9 mouse cellular contexts compared by ENCODE assay signal in the genomic region with DNA sequence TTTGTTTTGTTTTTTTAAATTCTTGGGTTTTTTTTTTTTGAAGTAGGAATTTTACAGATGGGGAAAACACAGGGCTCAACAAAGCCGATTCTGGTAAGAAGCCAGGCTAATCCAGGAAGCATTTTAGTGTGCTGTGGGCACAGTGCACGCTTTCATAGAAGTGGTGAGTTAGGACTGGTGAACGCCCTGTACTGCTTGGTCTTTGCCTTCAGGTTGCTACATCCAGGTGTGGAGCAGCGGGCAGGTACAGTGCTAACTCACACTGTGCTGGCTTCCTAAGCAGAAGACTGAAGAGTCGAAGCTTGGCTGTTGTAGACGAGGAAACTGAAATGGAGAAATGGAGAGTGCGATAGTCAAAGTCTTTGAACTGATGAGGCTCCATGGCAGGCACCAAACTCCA. TPM values are rescaled to one million over a fixed set of nuclear protein-coding genes. Genes with fewer than 3 reads are reported as not detected.
DNase-seq lines count a peak whose midpoint lies in the region; ATAC-seq and TF ChIP-seq lines count a peak whose summit lies in the region.
"Had no signal": no experiment of that assay in that cellular context is flagged by ENCODE, and none has a peak within 500 bp of the region (broad histone marks: within the 10 kb centered on the region; RNA-seq: fewer than 3 reads in every experiment).

No protein-coding gene starts in this region.

- H3K27ac ChIP-seq in kidney, adult 2 months (ENCODE audit: insufficient read depth, low read depth, low read length): no peak overlapping the region
- H3K27ac ChIP-seq in bone marrow macrophage, adult 2 months (ENCODE audit: insufficient read depth, low read depth, low read length): no peak overlapping the region
- no peak overlapping the region for H3K27ac ChIP-seq in hindbrain, embryonic 13.5 days
- H3K27ac ChIP-seq in midbrain, embryonic 12.5 days (replicated peaks): no peak overlapping the region
- no peak overlapping the region for H3K27ac ChIP-seq in thymus, adult 2 months (ENCODE audit: control insufficient read depth, insufficient read depth, low read length)

- H3K27me3 ChIP-seq in kidney, adult 2 months (replicated peaks; ENCODE audit: control insufficient read depth, insufficient read depth, low read length): no peaks in the 10 kb centered on the region
- no peaks in the 10 kb centered on the region for H3K27me3 ChIP-seq in hindbrain, embryonic 13.5 days
- H3K27me3 ChIP-seq in midbrain, embryonic 12.5 days: no peaks in the 10 kb centered on the region
- no peaks in the 10 kb centered on the region for H3K27me3 ChIP-seq in thymus, adult 2 months (ENCODE audit: control insufficient read depth, insufficient read depth, low read length)
- H3K27me3 ChIP-seq: Patski had no signal

- no peak for DNase-seq in kidney, adult 2 months
- DNase-seq in kidney, postnatal 4 days: no peak
- no peak for DNase-seq in spleen, adult 12 weeks (ENCODE audit: low spot score)
- DNase-seq in right cerebral cortex, postnatal 4 days: no peak
- no peak for DNase-seq in thymus, adult 2 months

- ATAC-seq in hindbrain, embryonic 13.5 days (ENCODE audit: low FRiP score): no peak
- ATAC-seq in midbrain, embryonic 12.5 days (ENCODE audit: low FRiP score, low read depth): no peak
- ATAC-seq: Patski had no signal

- H3K4me1 ChIP-seq in kidney, adult 2 months (ENCODE audit: control insufficient read depth, insufficient read depth, low read length): peaks cover 22% of the 10 kb centered on the region
- H3K4me1 ChIP-seq in bone marrow macrophage, adult 2 months (ENCODE audit: control insufficient read depth, insufficient read depth, low read length): peaks cover 17% of the 10 kb centered on the region
- H3K4me1 ChIP-seq in hindbrain, embryonic 13.5 days (replicated peaks): peaks cover 49% of the 10 kb centered on the region
- peaks cover 37% of the 10 kb centered on the region for H3K4me1 ChIP-seq in midbrain, embryonic 12.5 days
- peaks cover 11% of the 10 kb centered on the region for H3K4me1 ChIP-seq in thymus, adult 2 months (replicated peaks; ENCODE audit: control insufficient read depth, insufficient read depth, low read length)

- H3K9me3 ChIP-seq in hindbrain, embryonic 13.5 days: no peaks in the 10 kb centered on the region
- no peaks in the 10 kb centered on the region for H3K9me3 ChIP-seq in midbrain, embryonic 12.5 days

- H3K9ac ChIP-seq in hindbrain, embryonic 13.5 days: peak overlapping the region; percentile 89
- H3K9ac ChIP-seq in midbrain, embryonic 12.5 days (replicated peaks): peak overlapping the region; percentile 95

- no peaks in the 10 kb centered on the region for H3K36me3 ChIP-seq in kidney, adult 2 months (ENCODE audit: control insufficient read depth, insufficient read depth, low read length)
- no peaks in the 10 kb centered on the region for H3K36me3 ChIP-seq in hindbrain, embryonic 13.5 days
- peaks cover 9% of the 10 kb centered on the region; the same call in 1 of the 2 replicates for H3K36me3 ChIP-seq in midbrain, embryonic 12.5 days
- H3K36me3 ChIP-seq in thymus, adult 2 months (ENCODE audit: control insufficient read depth, insufficient read depth, low read length): no peaks in the 10 kb centered on the region

- peak overlapping the region; percentile 82 for H3K4me2 ChIP-seq in hindbrain, embryonic 13.5 days
- H3K4me2 ChIP-seq in midbrain, embryonic 12.5 days (replicated peaks): peak overlapping the region; percentile 87

- 53% methylated on average over 7 of the region's 7 CpGs for WGBS in kidney, adult 2 months
- WGBS in hindbrain, embryonic 13.5 days: 91% methylated on average over 7 of the region's 7 CpGs
- WGBS in midbrain, embryonic 12.5 days: 87% methylated on average over 7 of the region's 7 CpGs
- 60% methylated on average over 7 of the region's 7 CpGs for WGBS in thymus, adult 2 months

- no peak for TF ChIP-seq CTCF in kidney, adult 2 months (conservative IDR thresholded peaks at IDR 0.05; ENCODE audit: insufficient read depth, insufficient read length, low read depth, low read length)
- TF ChIP-seq CTCF in bone marrow macrophage, adult 2 months (IDR thresholded peaks at IDR 0.05; ENCODE audit: low read depth, low read length): no peak
- TF ChIP-seq CTCF in thymus, adult 2 months (IDR thresholded peaks at IDR 0.05; ENCODE audit: borderline replicate concordance, control insufficient read depth, extremely low read depth, insufficient read depth, low read length, poor library complexity): no peak

- 0 out of 2 replicates have a peak overlapping the region, but pooled peaks have one; percentile 0 for H3K4me3 ChIP-seq in kidney, adult 2 months (ENCODE audit: insufficient read depth, low read depth, low read length)
- peak overlapping the region; percentile 90 for H3K4me3 ChIP-seq in bone marrow macrophage, adult 2 months (ENCODE audit: insufficient read depth, low read length)
- H3K4me3 ChIP-seq in hindbrain, embryonic 13.5 days: peak overlapping the region; percentile 77
- peak overlapping the region; percentile 98 for H3K4me3 ChIP-seq in midbrain, embryonic 12.5 days
- no peak overlapping the region for H3K4me3 ChIP-seq in thymus, adult 2 months (ENCODE audit: control insufficient read depth, insufficient read depth, low read length)

- no peak for TF ChIP-seq POLR2A in kidney, adult 2 months (IDR thresholded peaks at IDR 0.05; ENCODE audit: low read depth, low read length)
- no peak for TF ChIP-seq POLR2A in bone marrow macrophage, adult 2 months (IDR thresholded peaks at IDR 0.05; ENCODE audit: borderline replicate concordance, low read depth, low read length)
- no peak for TF ChIP-seq POLR2A in thymus, adult 2 months (IDR thresholded peaks at IDR 0.05; ENCODE audit: control insufficient read depth, extremely low read depth, insufficient read depth, low read length, poor library complexity)

RNA-seq across cellular contexts. Expression of a gene that starts 1.7 kb away (rescaled TPM):
- 17.5 and 18.6 TPM in 2 replicates for polyA plus RNA-seq in kidney, adult 2 months (2012; rRNA removed)
- polyA plus RNA-seq in bone marrow macrophage, adult 2 months (2012; ENCODE audit: insufficient read depth, insufficient read length, missing spikeins): 14.7 and 15.2 TPM in 2 replicates
- 37.3 and 39.8 TPM in 2 replicates for polyA plus RNA-seq in hindbrain, embryonic 13.5 days (2015; fragmentation: Nextera tagmentation; extraction: Ambion mirVana)
- polyA plus RNA-seq in midbrain, embryonic 12.5 days (2016; fragmentation: Nextera tagmentation; extraction: Ambion mirVana): 57.9 and 61.6 TPM in 2 replicates
- 35.3 and 37.3 TPM in 2 replicates for polyA plus RNA-seq in thymus, adult 2 months (2012; rRNA removed)

RNA-seq across cellular contexts. Expression of a gene that starts 1.8 kb away (rescaled TPM):
- polyA plus RNA-seq in kidney, adult 2 months (2012; rRNA removed): 15.6 and 16.3 TPM in 2 replicates
- polyA plus RNA-seq in bone marrow macrophage, adult 2 months (2012; ENCODE audit: insufficient read depth, insufficient read length, missing spikeins): 14.2 and 14.7 TPM in 2 replicates
- 17.7 and 18.5 TPM in 2 replicates for polyA plus RNA-seq in hindbrain, embryonic 13.5 days (2015; fragmentation: Nextera tagmentation; extraction: Ambion mirVana)
- 29.3 and 31.5 TPM in 2 replicates for polyA plus RNA-seq in midbrain, embryonic 12.5 days (2016; fragmentation: Nextera tagmentation; extraction: Ambion mirVana)
- polyA plus RNA-seq in thymus, adult 2 months (2012; rRNA removed): 37.6 and 41.9 TPM in 2 replicates
